Mouse (Mus musculus): ENCODE measurements around the gene Car6.

Car6 gene

DNA sequence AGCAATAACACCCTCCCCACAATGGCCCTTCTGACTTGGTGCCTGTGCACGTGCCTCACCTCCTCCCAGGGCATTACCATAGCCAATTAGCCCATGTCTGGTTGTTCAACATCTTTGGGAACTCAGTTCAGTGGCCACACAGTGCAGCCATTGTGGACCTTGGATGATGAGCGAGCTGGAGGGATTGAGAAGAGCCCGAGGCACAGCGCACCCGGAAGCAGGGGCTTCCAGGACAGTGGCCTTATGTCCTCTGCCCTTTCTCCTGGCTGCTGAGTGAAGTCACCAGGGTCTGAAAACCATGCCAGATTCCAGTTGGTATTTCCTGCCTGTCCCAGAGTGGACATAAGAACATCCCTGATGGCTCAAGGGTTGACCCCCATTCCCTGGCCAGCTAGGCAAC is at the start of gene Car6:
TSS of gene Car6 (minus strand) at position 101 of the 400 bp plus-strand sequence.
- no peak for DNase-seq

DNA sequence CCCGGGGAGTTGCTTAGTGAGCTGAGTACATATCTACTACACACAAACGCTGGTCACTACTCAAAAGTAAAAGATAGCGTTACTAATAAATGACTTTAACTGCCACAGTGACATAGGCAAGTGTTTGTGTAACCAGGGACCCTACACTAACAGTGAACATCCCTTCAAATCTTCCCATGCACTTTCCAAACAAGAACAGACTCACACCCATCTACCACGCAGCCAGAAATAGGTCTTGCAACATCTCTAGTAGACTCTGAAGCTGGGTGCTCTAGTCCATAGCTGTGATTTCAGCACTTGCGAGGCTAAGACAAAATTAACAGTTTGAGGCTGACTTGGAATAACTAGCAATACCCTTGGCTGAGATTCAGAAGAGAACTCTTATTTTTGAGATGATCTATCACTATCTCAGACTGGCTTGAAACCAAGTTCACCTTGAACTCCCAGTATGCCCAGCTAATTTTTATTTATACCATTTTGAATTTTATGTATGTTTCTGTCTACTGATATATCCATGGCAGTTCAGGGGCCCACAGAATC is 48.7 kb upstream of the Car6 start:
- DNase-seq: no peak

DNA sequence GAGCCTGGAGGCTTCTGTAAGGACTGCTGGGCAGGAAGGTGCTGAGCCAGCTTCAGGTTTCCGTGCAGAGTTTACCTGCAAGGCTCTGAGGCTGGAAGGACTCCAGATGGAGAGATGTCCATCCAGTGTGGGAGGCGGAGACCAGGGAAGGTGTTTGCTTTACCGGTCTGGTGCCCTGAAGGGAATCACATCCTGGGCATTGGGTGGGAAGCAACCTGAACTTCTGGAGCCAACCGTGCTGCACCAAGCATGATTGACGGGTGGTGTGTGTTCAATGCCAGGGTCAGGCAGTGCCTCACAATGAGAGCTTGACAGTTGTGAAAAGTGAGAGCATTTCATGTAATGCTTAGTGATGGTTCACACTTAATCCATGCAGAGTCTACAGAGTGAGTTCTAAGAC is 47.8 kb upstream of the Car6 start:
- DNase-seq: no peak

DNA sequence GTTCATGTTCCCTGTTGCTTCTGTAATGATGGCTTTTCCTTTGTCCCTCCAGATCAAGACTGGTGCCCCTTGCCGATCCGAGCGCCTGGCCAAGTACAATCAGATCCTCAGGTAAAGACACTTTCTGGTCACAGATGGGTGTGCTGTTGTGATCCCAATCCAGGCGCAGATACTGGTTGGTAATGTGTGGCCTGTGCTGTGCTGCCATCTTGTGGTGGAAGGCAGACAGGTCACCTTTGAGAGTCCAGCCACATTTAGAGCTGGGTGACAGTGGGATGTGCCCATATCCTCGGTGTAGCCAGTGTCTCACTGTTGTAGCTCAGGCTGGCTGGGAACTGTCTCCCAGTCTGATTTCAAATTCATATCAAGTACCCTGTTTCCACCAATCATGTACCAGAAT is 46.9 kb upstream of the Car6 start:
- peak; percentile 63 to 78 for DNase-seq

DNA sequence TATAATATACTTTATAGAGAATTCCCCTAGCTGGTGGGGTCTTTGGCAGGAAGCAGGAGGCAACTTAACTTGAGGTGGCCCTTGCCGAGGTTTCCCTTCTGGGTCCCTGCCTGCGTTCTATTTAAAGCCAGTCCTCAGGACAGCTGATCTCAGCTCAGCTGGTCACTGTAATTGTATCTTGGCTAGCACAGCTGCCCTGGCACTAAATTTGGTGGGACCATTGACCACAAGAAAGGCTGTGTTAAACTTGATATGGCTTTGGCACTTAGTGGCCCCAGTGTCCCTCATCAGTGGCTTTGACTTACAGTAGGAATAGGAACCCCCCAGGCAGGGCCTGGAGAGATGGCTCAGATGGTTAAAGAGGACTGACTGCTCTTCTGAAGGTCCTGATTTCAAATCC is 44.7 kb upstream of the Car6 start:
- DNase-seq: no peak

DNA sequence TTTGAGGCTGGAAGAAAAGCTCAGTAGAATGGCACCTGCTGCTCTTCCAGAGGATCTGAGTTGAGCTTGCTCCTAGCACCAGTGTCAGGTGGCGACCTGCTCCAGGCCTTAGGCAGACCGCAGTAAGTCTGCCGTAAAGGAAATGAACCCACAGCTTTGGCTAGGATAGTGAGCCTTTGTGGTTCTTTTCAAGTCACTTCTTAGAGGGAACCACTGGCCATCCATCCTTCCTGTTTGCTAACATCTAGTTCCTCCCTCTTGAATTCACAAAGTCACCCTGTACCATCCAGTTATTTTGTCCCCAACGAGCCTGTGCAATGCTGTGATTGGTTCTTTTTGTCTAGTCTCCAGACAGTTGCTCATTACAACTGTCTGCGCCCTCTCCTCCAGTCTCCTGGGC is 41.6 kb upstream of the Car6 start:
- no peak for DNase-seq

DNA sequence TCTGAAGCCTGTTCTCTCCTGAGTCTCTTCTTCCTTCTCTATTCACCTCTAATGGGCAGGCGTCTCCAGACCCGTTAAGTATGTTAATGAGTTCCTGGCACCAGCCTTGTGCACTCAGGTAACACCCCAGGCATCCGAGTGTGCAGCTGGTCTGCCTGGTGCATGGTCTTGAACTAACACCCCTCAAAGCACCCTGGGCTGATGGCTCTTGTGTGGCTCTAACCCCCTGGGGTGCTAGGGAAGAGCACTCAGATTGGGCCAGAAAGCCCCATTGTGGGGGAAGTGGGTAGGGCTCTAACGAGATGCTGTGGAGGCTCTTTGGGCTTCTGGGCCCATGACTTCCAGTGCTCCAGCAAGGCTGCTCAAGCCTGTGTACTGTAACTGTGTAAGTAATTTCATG is 40.6 kb upstream of the Car6 start:
- no peak for DNase-seq

DNA sequence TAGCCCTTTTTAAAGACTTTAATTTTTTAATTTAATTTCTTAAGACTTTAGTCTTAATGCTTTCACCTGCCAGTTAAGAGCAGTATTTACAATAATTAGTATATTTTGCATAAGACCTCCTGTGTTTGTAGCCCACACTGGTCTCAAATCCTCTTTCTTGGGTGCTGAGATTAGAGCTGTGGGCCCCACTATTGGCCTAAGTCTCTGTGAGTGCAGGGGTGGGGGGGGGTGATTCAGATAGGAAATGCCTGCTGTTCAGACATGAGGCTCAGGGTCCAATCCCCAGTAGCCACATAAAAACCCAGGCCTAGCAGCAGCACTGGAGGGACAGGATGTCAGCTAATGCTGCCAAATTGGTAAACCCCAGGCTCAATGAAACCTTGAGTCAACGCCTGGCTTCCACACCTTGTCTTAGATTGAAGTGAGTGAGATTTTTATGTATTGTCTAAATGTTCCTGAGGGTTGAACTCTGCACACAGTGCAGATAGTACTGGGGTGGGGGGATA is 39.3 kb upstream of the Car6 start:
- DNase-seq: no peak

DNA sequence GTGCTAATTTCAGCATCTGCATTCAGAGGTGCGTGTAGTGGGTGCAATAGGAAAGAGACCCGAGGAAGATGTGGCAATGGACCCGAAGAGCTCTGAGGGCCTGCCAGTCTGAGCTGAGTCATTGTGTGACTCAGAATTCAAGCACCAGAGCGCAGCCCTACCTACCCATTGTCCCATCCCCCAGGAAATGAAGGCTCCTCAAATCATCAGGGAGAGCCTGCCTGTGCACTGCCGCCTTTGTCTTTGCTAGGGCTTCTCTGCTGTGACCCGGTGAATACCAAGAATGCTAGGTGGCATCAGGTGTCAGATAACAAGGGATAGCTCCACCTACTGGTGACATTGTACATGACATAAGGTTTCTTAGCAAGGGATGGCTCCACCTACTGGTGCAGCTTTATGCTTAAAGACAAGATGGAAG is 38.8 kb upstream of the Car6 start:
- peak; percentile 52 to 84 for DNase-seq

DNA sequence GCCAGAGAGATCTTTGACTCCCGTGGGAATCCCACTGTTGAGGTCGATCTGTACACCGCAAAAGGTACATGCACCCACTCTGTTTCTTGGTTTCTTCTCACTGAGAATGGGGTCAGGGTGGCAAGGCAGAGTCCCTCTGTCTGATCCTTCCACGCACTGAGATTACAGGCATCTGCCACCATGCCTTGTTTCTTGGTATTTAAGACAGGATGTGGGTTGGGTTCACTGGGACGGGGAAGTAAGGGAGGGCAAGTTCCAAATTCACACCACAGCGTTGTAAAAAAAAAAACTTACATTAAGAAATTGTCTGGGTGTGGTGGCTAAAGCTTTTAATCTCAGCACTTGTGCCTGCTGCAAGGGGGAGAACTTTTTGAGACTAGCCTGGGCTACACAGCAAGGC is 38.4 kb upstream of the Car6 start:
- DNase-seq: no peak

DNA sequence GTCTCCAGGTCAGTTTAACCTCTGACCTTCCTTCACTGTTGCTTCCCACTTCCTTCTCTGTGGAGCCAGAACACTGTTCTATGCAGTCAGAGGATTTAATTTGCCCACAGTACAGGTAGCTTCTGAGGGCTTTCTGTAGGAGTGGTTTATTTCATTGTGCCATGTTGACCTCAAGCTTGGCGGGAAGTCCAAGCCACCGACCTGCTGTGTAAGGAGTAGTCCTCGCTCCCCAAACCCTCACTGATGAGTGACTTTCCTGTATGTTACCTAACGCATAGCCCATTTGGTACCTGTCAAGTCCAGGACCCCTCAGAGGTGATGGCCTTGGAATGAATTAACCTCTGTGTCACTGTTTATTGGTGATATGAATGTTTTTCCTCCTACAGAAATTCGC is 38.0 kb upstream of the Car6 start:
- no peak for DNase-seq

DNA sequence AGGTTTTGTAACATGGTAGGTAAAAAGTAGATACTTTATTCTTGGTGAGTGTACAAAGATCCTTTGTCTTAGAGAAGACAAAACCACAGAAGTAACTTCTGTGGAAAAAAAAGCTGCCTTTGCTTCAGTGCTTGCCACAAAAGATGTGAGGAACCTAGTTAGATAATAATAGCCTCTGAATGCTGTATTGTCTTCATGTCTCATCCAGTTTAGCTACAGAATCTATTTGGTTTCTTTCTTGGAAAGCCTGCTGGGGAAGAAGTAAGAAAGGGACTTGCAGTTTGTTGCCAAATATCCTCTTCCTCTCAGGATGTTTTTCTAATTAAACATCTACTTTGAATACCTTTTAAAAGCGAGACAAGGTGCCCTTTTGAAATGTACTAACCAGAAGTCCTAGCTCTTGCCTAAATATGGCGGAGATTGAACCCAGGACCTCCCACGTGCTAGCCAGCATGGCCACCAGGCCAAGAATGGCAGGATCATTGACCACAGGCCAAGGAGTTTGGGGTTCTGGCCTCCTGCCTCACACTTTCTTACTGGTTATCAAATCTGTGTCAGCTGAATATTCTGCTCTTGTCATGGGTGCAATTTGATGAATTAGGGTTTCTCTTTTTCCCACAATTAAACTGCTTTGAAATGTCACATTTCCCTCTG is 37.4 kb upstream of the Car6 start:
- DNase-seq: no peak

DNA sequence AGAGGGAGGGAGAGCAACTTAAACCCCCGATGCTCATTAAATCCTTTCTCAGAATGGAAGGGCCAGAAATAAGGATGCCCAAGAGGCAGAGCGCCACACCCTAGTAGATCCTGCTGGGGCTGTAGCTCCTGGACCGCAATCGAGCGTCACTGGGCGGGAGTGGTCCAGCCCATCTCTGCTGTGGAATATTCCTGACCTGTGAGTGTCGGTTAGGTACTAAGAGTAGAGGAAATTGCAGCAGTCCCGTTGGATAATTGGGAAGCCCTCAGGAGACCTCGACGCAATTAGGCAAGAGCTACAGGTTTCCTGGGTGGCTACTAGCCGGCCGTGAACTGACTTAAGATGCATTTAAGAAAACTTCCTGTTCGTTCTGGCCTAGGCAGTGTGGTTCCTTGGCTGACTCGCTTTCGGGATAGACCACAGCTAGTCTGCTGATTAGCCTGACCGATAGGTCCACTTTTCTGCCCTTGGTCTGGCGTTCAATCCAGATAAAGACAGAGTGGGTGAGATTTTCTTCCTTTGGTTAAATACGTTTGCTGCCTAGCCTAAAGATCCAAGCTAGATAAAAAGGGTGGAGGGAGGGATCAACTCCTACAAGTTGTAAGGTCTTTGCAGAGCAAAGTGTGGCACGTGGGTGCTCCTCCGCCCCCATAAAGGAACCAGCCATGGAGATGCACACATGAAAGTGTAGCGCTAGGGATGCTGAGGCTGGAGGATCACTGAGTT is 36.7 kb upstream of the Car6 start:
- DNase-seq: peak in 1 of 2 experiments; percentile 36

DNA sequence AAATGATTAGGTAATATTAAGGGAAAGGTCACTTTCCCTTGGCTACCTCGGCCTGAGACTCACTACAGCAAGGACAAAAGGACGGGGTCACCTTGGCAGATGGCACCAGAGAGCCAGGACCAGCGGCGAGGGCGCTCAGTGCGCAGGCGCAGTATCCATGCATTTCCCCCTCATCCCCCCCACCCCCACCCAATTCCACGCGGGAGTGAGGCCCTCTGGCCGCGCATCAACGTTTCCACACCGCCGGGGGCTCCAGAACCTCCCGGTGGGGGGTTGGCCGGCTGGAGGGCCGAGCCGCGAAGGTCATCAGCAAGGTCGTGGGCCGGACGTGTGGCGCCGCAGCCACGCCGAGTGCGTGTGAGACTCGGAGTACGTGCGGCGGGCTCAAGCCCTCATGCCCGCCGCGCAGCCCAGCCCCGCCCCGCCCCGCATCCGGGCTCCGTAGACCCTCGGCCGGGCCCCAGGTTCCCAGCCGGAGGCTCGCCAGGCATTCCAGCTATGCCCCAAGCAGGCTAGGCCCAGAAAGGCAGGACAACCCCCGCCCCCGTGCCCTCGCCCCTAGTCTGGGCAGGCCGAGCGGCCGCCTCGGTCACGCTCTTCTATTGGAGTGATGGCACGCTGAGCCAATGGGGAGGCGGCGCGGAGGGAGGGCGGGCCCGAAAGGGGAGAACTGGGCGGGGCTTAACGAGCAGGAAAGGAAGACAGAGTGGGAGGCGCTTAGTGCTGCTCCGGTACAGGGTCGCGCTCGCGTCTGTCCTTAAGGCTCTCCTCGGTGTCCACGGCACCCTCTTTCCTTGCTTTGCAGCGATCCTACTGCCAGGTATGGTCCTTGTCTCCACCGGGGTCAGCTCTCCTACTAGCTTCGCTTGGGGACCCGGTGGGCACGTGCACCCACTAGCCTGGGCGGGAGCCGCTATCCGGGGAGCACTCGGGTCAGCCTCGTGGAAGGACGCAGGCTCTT is 35.7 kb upstream of the Car6 start, which contains the start of gene Eno1:
TSS of gene Eno1 (plus strand) at position 201 of the 961 bp plus-strand sequence.
- peak; percentile 96 to 97 for DNase-seq

DNA sequence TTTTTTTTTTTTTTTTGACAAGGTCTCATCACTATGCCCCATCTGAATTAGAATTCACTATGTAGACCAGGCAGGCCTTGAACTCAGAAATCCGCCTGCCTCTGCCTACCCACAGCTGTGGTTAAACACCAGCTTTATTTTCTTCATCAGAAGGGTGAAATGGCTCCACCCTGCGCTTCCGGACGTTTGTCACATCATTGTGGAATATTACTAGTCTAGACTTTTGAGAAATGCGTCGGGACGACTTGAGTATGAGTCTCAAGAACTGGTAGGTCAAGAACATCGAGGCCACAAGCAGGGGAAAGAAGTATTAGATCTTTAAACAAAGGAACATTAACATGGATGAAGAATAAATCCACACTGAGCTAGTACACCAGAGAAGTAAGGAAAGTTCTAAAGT is 34.9 kb upstream of the Car6 start:
- no peak for DNase-seq

DNA sequence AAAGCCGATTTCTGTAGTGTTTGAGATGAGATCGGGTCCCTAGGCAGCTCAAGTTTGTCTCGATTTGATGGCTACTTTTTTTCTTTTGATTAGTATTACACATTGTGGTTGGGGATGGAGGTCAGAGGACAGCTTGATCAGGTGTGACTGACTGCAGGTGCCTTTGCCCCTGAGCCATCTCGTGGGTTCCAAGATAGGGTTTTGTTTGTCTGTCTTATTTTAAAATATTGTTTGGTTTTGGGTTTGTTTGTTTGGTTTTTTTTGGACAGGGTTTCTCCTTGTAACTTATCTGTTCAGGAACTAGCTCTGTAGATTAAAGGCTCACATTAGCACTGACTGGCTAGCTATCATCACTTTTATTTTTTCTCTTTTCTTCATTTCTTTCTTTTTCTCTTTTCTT is 34.5 kb upstream of the Car6 start:
- no peak for DNase-seq

DNA sequence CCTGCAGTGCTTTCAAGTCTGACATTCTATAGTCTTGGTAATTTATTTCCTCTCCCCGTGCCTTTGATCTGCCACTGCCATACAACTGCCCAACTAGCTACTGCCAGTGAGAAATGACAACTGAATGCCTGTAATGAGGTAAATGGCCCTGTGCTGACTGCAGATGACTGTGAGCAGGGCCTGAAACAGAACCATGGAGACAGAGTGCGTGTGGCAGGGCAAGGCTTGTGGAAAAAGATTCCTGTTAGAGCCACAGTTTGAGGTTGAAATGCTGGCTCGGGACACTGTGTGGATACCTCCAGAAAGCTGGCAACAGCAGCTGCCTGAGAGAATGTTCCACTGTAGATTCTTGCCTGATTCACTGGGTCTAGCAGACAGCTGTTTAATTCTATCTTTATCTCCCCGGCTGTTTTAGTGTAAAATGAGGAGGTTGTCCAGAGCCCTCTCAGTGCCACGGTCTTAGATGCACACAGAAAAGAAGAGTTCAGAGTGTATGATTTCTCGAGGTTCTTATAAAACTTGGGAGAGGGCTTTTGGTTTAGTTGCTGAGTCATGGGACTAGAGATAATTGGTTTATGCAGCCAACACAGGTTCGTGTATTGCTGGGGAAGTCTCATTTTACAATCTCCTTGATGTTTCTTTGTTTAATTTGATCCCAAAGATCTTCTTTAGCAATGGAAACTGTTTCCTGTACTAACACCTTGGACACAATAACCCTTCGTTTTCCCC is 33.6 kb upstream of the Car6 start:
- DNase-seq: no peak

DNA sequence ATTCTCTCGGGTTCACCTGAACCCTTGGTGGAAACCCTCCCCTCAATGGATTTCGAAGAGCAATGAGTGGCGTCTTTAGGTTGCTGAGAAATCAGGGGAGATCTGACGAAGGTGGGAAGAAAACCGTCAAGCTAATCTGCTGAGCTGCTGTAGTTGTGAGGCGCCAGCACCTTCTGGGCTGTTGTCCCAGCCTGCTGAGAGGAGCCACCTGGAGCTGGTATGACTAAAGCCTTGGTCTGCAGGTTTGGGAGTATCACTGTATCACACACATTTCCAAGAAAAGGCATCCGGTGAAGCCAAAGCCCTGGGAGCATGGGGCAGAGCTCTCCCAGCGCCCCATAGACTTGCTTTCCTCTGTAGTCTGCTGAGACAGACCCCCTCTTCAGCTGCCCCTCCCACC is 30.7 kb upstream of the Car6 start:
- no peak for DNase-seq

DNA sequence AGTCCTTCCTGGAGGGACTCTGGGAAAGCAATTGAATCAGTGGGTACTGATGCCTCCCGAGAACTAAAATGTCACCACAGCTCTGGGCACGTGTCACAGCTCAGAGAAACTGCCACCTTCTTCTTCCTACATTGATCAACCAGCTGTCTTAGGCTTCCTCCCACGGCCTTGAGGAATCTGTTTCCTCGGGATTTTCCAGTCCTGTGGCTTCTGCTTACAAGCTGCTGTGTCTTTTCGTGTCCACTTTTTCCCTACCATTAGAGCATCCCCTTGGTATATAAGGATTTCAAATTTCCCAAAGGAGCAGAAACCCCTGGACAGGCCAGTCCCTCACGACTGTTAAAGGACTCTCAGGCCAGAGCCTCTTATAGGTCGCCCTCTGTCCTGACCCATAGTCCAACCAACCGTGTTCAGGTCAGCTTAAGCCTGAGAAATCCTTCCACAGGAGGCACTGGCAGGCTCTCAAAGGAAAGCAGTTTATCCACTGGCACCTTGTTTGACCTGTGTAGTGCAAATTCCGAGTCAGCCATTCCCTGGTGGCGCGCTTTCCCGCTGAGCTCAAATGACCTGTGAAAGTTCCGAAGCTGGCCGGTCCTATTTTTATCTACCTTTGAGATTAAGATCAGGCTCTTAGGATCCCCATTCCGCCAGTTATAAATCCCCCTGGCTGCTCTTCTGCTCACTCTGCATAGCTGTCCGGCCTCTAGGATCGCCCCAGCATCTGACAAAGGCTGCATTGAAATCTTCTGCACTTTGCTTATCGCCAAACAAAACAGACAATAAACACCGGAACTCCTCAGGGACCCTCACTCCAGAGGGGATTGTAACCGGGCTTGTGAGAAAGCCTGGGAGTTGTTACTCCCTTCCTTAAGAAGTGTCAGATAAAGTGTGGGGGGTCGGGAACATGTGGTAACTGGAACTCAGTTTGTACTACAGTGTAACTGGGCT is 29.6 kb upstream of the Car6 start:
- DNase-seq: no peak

DNA sequence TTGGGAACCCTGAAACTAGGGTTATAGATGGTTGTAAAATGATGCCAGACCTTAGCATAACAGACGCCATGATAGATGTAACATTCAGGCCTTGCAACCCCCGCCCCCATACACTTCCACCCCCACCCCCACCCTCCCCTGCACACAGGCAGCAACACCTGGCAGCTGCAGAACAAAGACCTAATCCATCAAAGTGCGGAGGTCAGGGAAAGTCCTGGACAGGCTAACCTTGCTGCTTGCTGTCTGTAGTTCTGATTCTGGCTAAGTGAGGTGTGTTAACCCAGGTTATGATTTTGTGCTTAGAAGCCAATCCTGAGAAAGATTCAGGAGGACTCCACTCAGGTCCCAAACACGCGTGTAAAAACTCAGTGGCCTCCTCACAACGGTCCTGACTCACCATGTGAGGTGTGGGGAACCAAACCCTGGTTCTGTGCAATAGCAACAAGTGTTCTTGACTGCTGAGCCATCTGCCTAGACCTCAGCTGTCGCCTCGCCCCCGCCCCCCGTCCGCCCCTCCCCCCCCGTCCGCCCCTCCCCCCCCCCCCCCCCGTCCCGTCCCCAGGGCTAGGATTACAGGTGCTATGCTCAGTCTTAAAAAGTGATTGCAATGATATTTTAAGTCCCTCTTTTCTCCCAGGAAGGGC is 28.7 kb upstream of the Car6 start:
- no peak for DNase-seq
